Mouse (Mus musculus) A20 (cell line): ENCODE results near the gene Rhobtb1.

Experiments used
- DNase-seq: peaks from one replicate; pipeline ENCODE4 v3.0.0-alpha.2; 2011; ENCODE audit warnings: low read depth, low spot score

The Rhobtb1 gene

DNA sequence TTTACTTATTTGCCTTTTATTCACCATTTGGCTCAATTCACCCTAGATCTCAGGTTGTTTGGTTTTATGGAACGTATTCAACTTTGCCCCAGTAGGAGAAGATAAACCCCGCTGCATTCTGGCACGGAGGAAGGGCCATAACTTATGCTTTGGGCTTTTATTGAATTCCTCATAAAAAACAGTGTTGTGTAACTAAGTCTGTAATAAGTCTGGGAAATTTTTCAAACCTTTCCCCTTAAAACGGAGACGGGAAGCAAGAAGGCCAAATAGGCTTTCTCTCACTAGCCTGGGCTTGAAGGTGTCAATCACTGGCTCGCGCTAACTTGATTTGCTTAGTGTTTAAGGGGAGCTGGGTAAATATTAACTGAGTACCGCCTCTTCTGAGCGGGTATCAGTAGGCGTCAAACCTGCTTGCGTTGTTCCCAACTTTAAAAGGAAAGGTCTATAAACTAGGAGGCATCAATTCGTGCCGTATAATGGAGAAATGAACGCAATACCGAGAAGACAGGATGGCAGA, 170.3 kb downstream of the Rhobtb1 start:
- DNase-seq: no peak

GRCm38 (mm10) chr10:69323986-69324385, 172.8 kb downstream of the Rhobtb1 start:
- DNase-seq: no peak

DNA sequence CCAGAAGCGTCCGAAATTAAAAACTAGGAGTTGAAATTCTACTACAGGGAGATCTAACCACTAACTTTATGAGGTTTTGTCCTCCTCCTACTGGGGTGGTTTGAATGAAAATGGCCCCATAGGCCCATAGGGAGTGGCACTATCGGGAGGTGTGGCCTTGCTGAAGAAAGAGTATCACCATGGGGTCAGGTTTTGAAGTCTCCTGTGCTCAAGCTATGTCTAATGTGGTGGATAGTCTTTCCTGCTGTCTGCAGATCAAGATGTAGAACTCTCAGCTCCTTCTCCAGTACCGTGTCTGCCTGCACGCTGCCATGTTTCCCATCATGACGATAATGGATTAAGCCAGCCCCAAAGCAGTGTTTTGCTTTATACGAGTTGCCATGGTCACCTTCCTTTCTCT, 173.6 kb downstream of the Rhobtb1 start:
- DNase-seq: no peak

DNA sequence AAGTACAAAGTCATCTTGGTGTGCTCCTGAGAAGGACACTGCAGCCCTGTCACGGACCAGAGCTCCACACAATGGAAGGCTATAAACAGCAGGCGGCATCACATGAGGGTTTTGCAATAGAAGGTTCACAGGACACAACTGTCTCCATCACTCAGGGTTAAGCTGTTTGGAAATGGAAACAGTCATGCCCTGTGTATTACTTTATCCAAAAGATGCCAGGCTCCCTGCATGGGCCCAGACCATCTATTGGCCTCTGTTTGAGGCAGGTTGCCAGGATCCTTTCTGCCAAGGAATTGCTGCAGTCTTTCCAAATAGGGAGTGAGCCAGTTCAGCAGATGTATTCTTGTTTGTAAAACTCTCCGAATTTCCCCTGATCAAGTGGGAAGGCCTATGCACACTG, 175.2 kb downstream of the Rhobtb1 start:
- no peak for DNase-seq

DNA sequence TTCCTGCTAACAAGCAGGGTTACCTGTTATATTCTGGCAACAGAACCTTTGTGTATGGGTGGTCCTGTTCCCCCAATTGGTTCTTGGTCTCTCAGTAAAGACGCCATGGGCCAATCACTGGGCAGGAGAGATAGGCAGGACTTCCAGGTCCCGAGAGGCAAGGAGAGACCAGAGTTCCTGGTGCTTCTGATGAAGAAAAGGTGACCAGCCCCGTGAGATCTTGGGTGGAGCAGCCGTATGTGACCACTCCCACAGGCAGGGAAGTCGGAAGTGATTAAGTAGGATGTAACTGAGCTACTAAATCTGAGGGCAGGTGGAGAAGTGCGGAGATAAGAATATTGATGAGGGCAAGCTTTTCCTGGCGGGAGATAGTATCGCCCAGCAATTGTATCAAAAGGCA, 176.1 kb downstream of the Rhobtb1 start:
- no peak for DNase-seq

DNA sequence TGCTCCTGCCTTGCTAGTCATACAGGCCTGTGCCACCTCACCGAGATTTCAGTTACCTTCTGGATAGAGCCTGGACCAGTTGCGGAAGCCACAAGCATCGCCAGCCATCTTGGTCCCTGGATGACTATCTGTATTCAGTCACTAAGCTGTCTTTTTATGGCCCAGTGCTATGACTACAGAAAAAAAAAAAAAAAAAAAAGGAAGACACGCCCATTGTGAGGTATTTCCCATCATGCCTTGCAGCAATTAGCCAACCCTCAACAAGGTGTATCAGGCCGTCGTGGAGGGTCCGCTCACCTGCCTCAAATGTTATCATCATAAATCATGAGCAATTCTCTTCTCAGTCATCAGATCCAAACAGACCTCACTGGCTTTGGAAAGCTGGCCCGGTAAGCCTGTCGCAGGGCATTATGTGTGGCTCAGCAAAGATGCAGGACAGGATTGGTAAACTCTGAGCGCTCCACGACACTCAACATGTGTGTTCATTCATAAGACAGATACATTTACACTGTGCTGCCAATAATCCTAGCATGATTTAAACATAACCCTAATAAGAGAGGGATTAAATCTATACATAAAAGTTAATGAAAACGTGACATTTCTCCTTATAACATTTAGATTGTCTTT, 176.9 kb downstream of the Rhobtb1 start:
- no peak for DNase-seq

- no peak for DNase-seq
These were observed 177.4 kb downstream of the Rhobtb1 start for GRCm38 (mm10) chr10:69328656-69329046.

- no peak for DNase-seq
These were observed 180.0 kb downstream of the Rhobtb1 start for GRCm38 (mm10) chr10:69331231-69331630.

GRCm38 (mm10) chr10:69333212-69333611, 182.0 kb downstream of the Rhobtb1 start:
- no peak for DNase-seq

DNA sequence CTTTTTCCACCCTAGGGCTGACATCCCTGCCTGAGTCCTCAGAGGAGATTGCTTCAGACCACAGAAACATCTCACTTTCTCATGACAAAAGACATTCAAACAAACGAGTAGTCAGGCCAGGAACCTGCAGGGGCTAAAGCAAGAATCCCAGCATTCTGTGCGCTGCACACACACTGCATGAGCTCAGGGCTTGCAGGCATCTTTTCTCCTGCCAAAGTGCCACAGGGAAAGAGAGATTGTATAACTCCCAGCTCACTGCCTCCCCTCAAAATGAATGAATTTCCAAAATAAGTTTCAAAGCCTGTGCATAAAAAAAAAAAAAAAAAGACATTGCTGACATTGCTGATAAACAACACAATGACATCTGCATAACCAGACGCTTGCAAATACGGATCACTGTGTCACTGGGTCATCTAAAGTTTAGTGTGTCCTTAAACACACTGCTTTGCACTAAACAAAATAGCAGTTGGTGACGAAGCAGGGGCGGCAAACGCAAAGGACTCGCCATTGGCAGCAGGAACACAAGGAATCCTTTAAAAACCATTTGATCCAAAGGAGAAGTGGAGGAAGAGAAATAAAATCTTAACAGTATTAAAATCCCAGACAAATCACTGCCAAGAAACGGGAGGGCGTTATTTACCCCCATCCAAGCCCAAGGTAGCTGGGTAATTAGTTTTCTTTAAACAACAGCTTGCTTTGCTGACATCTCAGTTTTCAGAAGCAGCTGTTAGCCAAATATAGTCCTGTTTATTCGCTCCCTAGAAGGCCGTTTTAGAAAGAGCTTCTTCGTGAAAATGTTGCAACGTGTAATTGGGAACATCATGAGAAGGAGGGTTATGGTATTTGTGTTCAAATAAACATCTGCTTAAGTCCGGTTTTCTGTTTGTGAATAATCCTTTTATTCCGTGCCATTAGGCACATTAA, 183.3 kb downstream of the Rhobtb1 start:
- DNase-seq: no peak

- DNase-seq: no peak
These were observed 183.9 kb downstream of the Rhobtb1 start for GRCm38 (mm10) chr10:69335195-69335536.

- no peak for DNase-seq
These were observed 184.4 kb downstream of the Rhobtb1 start for GRCm38 (mm10) chr10:69335611-69336010.

DNA sequence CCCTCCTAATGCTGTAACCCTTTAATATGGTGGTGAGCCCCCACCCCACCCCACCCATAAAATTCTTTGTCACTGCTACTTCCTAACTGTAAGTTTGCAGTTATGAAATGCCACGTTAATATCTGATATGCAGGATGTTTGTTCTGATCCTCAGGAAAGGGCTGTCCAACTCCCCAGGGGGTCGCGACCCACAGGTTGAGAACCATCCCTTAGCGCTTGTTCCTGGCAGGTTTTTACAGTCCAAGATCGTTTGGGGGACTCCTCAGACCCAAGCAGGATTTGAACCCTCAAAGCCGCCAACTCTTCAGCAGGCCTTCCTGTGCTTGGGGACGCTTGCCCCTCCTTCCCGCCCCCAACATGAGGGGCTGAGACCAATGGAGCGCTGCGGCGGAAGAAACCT, 185.0 kb downstream of the Rhobtb1 start:
- no peak for DNase-seq

DNA sequence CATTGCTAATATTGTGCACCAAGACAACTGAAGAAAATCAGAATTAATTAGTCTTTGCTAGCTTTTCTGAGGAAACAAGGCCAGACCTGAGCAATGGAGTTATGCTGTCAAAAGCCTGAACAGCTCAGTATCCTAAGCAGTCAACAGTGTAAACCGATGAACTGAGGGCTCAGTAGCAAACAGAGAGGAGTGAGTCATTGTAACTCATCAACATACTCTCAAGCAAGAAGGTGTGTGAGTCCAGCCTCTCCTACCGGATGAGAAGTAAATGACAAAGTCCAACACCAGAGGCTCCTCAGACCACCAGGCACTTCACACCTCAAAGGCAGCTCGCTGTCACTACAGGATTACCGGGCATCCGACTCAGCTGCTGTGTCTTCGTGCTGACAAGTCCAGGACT, 188.8 kb downstream of the Rhobtb1 start:
- DNase-seq: no peak
